Mouse (Mus musculus) embryonic facial prominence, embryonic 12.5 days (tissue): Measurements from ENCODE around the gene Il5ra. TPM values are rescaled to one million over a fixed set of nuclear protein-coding genes. Genes with fewer than 3 reads are reported as not detected.

Experiments used
- ATAC-seq: fragments of 200-750 bp; cut with Nextera tagmentation; 2 replicates; pipeline ENCODE4 v1.8.0; 2017; ENCODE audit not compliant: insufficient number of reproducible peaks, insufficient read depth, low FRiP score, low TSS enrichment
- H3K27ac ChIP-seq: fragments of 300-500 bp; sonication (generic); 2 replicates; pipeline ENCODE4 v1.5.1; 2016; ENCODE audit warnings: mild to moderate bottlenecking
- H3K27me3 ChIP-seq: fragments of 300-500 bp; sonication (generic); 2 replicates; pipeline ENCODE4 v1.6.1; 2016; ENCODE audit warnings: mild to moderate bottlenecking, moderate library complexity
- H3K36me3 ChIP-seq: fragments of 300-500 bp; sonication (generic); 2 replicates; pipeline ENCODE4 v1.6.1; 2016; ENCODE audit warnings: mild to moderate bottlenecking
- H3K4me1 ChIP-seq: fragments of 300-500 bp; sonication (generic); 2 replicates; pipeline ENCODE4 v1.6.1; 2016
- H3K4me2 ChIP-seq: fragments of 300-500 bp; sonication (generic); replicated peaks from 2 replicates; pipeline ENCODE4 v1.6.1; 2016; ENCODE audit warnings: mild to moderate bottlenecking, moderate library complexity
- H3K4me3 ChIP-seq: fragments of 300-500 bp; sonication (generic); 2 replicates; pipeline ENCODE4 v1.5.1; 2016; ENCODE audit warnings: mild to moderate bottlenecking
- H3K9ac ChIP-seq: fragments of 300-500 bp; sonication (generic); 2 replicates; pipeline ENCODE4 v1.6.1; 2016; ENCODE audit warnings: mild to moderate bottlenecking, moderate library complexity
- H3K9me3 ChIP-seq: fragments of 300-500 bp; sonication (generic); 2 replicates; pipeline ENCODE4 v1.6.1; 2016; ENCODE audit warnings: mild to moderate bottlenecking, moderate library complexity
- WGBS: fragments of 180-500 bp; shearing (Covaris S2); methylation state at CpG from one replicate; pipeline ENCODE4 v1.1.7; 2016; 5-methylcytosine and 5-hydroxymethylcytosine counted together
- polyA plus RNA-seq: library from polyadenylated mRNA; unstranded; fragments of >200 nt; fragmentation: Nextera tagmentation; extraction: Ambion mirVana; gene quantifications from 2 replicates; pipeline ENCODE4 v1.2.1, GENCODE M21; 2016

Gene Il5ra
- polyA plus RNA-seq: 0.08 TPM in 1 of 2 replicates, not detected in the other

DNA sequence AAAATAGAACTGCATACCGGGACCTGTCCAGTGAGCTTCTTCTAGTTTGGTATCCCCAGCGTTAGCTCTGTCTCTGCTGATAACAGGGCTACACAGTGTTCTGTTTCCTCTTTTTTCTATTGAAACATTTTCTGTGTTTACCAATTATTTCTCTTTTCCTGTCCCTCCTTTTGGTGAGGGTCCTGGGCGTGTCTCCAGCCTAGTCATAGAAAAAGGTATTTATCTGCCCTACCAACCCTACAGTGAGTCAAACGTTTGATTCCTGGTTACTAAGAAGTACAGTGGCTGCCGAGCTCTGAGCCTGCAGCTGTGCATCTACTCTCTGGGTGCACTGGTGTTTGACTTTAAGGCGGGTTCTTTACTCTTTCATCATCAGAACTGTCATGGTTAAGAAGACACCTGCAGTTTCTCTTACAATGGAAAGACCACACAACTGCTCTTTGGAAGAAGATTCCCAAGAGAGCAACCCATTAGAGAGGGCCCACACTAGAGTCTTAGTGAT lies at the start of gene Il5ra:
TSS of gene Il5ra (minus strand) at position 151 of the 502 bp plus-strand sequence.
- Histone ChIP-seq H3K9me3 (no peaks in the 10 kb centered on the region), H3K4me1 (no peaks in the 10 kb centered on the region), H3K27ac (no peak within 1 kb of the TSS), H3K9ac (no peak within 1 kb of the TSS), H3K36me3 (no peaks in the 10 kb centered on the region), H3K27me3 (no peaks in the 10 kb centered on the region), H3K4me2 (no peak within 1 kb of the TSS), H3K4me3 (no peak within 1 kb of the TSS)
- ATAC-seq: no peak
- 80% methylated on average over 6 of the region's 6 CpGs for WGBS

DNA sequence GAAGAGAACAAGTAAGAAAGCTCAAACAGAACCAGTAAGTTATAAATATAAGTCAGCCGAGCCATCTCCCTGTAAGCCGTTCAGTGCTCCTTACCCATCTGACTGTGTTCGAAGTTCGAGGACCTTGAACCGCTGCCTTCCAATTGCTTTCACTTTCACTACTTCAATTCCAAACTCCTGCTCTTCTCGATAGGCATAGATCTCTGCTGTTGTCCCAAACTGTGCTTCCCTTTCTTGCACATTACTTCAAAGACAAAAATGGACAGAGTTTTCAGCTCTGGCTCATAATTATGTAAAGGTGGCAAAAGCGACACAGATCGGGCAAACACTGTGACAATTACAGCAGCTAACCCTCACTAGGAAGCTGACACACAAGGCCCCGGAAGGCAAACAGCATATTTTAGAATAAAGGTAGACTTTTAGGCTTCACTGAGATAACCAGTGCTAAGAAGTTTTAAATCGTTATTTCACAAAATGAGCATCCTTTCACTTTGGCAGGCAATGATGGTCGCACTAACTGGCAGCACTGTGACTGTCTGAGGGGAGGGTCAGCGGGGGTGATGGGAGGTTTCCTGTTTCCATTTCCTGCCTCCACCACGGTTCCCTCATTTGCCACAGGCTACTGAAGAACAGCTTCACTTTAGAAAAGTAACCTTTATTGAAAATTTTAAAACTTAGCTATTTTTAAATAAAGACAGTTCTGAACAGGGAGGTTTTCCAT lies 45.4 kb upstream of the Il5ra start:
- H3K4me1 ChIP-seq: peaks cover 9% of the 10 kb centered on the region
- H3K27me3 ChIP-seq: no peaks in the 10 kb centered on the region
- no peak overlapping the region for H3K4me3 ChIP-seq
- no peak overlapping the region for H3K9ac ChIP-seq
- 84% methylated on average over 13 of the region's 13 CpGs for WGBS
- H3K4me2 ChIP-seq: no peak overlapping the region
- no peaks in the 10 kb centered on the region for H3K9me3 ChIP-seq
- H3K36me3 ChIP-seq: peaks cover 21% of the 10 kb centered on the region
- H3K27ac ChIP-seq: no peak overlapping the region
- ATAC-seq: no peak

DNA sequence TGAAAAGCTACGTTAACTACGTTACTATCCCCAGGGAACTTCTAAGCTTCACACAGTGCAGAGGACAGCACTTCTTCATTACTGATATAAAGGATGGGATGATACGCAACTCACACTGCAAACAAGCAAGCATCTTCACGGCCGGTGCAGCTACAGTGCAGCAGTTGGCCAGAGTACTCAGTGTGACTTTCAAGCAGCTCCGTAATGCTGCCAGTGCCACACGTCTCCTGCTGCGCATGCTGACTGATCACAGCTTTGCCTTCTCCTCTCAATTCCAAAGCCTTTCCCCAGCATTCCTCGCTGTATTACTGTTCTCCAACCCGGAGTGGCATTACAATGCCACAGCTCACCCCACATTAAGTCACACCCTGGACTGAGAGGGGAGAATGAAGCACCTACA lies 44.8 kb upstream of the Il5ra start:
- ATAC-seq: no peak
- H3K9ac ChIP-seq: no peak overlapping the region
- H3K9me3 ChIP-seq: no peaks in the 10 kb centered on the region
- H3K4me2 ChIP-seq: no peak overlapping the region
- H3K27ac ChIP-seq: no peak overlapping the region
- no peak overlapping the region for H3K4me3 ChIP-seq
- H3K27me3 ChIP-seq: no peaks in the 10 kb centered on the region
- H3K36me3 ChIP-seq: peaks cover 21% of the 10 kb centered on the region
- peaks cover 3% of the 10 kb centered on the region for H3K4me1 ChIP-seq
- WGBS: 95% methylated on average over 10 of the region's 10 CpGs

DNA sequence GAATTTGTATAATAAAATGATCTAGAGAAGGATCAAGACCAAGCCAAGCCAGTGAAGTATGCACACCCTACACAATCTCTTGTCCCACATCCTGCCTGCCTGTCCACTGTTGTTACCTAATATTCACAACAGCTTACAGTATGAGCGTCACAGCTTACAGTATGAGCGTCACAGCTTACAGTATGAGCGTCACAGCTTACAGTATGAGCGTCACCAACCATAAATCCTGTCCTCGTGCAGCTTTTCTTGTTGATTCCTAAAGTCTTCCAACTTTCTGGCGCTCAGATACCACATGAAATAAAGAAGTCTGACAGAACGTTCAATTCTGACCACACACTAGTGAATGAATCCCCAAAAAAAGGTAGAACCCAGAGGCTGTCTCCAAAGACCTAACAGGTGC lies 44.3 kb upstream of the Il5ra start:
- Histone ChIP-seq H3K27me3 (no peaks in the 10 kb centered on the region), H3K9me3 (no peaks in the 10 kb centered on the region), H3K4me3 (no peak overlapping the region), H3K36me3 (peaks cover 21% of the 10 kb centered on the region), H3K9ac (no peak overlapping the region), H3K27ac (no peak overlapping the region), H3K4me1 (no peaks in the 10 kb centered on the region), H3K4me2 (no peak overlapping the region)
- ATAC-seq: no peak
- 92% methylated on average over 7 of the region's 7 CpGs for WGBS

DNA sequence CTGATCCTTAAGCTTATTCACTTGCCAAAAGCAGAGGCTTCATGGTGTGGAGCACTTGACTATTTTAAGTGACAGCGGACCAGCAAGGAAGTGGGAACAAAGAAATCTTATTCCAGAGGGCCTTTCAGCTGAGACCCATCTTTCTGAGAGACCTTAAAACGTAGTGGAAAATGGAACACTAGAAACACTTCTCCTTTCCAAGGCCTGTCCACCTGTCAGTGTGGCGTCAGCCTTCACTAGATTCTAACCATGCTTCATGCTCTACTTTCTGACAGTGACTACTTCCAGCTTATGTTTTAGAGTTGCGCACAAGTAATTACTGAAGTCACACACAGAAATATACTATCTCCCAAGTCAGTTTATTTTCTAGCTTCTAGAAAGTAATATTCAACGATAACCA lies 43.6 kb upstream of the Il5ra start:
- Histone ChIP-seq H3K9me3 (no peaks in the 10 kb centered on the region), H3K27ac (no peak overlapping the region), H3K4me1 (no peaks in the 10 kb centered on the region), H3K4me3 (no peak overlapping the region), H3K4me2 (no peak overlapping the region), H3K36me3 (peaks cover 24% of the 10 kb centered on the region), H3K27me3 (no peaks in the 10 kb centered on the region), H3K9ac (no peak overlapping the region)
- WGBS: 90% methylated on average over 5 of the region's 5 CpGs
- ATAC-seq: no peak

DNA sequence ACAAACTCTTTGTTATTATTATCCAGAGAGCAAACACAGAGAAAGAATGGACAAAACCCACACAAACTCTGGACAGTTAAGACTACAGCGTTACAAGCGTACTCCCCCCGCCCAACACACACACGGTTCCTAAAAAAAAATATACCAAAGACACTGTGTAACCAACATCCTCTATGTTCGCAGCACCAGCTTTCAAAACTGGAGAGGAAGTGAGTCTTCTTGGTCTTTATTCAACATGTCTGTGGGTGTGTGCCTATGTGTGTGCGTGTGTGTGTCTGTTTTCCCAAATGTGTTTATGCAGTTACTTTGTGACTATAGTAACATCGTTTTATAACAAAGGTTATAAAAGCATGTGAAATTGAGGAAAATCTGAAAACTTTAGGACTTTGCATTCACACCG lies 42.6 kb upstream of the Il5ra start:
- 93% methylated on average over 8 of the region's 8 CpGs for WGBS
- Histone ChIP-seq H3K4me1 (no peaks in the 10 kb centered on the region), H3K4me2 (no peak overlapping the region), H3K27ac (no peak overlapping the region), H3K9ac (no peak overlapping the region), H3K4me3 (no peak overlapping the region), H3K27me3 (no peaks in the 10 kb centered on the region), H3K9me3 (no peaks in the 10 kb centered on the region), H3K36me3 (peaks cover 33% of the 10 kb centered on the region)
- ATAC-seq: no peak

DNA sequence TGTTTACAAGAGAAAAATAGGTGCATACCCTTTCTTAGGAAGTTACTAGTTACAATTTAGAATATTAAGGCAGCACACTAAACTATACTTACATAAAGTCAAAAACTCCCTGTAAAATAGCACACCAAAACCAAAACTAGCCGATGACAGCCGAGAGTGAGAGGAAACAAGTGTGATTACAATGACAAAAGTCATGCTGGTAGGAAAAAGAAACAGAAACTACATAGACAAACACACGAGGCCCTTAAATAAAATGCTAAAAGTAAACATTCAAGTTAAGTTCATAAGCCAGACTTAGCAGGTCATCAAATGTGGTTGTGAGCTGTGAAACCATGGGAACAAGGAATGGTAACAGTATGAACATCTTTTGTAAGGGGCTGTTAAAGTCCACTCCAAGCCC lies 38.3 kb upstream of the Il5ra start:
- ATAC-seq: no peak
- Histone ChIP-seq H3K4me3 (no peak overlapping the region), H3K4me2 (no peak overlapping the region), H3K27me3 (no peaks in the 10 kb centered on the region), H3K9me3 (no peaks in the 10 kb centered on the region), H3K9ac (no peak overlapping the region), H3K4me1 (no peaks in the 10 kb centered on the region), H3K27ac (no peak overlapping the region), H3K36me3 (peaks cover 28% of the 10 kb centered on the region)
- 91% methylated on average over 3 of the region's 3 CpGs for WGBS

DNA sequence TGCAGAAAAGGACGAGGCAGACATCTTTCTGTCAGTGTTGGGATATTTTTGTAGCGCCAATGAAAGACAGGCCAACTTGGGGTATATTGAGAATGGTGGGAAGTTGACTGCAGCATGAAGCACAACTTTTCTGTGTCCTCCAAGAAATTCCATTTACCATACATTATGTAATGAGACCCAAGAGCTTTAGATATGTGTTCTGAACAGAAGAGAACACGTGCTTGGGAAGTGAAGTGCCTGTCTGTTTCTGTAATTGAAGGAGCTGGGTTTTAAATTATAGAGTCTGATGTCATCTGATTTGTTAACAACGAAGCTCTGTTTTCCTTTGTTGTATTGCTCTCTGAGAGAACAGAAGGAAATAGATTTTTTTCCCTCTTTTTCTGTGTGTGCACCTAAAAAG lies 21.2 kb upstream of the Il5ra start:
- Histone ChIP-seq H3K4me3 (peak overlapping the region; percentile 79), H3K4me2 (peak overlapping the region; percentile 83), H3K9me3 (no peaks in the 10 kb centered on the region), H3K27me3 (no peaks in the 10 kb centered on the region), H3K27ac (no peak overlapping the region), H3K36me3 (peaks cover 10% of the 10 kb centered on the region; the same call in 1 of the 2 replicates), H3K4me1 (peaks cover 11% of the 10 kb centered on the region), H3K9ac (peak overlapping the region; percentile 57)
- 55% methylated on average over 4 of the region's 4 CpGs for WGBS
- no peak for ATAC-seq

DNA sequence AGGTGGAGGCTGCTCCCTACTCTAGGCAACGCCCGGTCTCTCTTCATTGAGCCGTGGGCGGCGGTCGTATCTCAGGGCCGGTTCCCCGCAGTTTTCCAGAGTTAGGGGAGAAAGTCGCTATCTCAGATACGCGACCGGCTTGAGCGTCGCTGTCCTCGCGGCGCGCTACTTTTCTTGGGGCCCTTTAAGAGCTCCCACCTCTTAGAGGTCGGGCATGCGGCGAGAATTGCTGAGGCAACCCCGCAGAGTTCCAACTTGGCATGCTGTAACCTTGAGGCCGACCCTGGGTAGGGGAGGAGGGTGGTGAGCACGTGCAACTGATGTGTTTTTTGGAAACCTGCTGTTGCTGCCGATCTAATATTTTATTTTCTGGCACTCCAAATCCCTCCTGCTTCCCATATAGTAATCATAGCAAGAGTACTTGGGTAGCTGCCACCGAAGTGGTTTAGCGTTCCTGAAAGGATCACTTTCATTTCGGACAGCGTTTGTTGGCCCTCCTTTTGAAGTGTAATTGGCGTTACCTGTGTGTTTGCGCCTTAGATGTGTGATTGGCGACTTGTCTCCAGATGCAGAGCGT lies 20.5 kb upstream of the Il5ra start:
- ATAC-seq: peak; percentile 74
- no peak overlapping the region for H3K27ac ChIP-seq

DNA sequence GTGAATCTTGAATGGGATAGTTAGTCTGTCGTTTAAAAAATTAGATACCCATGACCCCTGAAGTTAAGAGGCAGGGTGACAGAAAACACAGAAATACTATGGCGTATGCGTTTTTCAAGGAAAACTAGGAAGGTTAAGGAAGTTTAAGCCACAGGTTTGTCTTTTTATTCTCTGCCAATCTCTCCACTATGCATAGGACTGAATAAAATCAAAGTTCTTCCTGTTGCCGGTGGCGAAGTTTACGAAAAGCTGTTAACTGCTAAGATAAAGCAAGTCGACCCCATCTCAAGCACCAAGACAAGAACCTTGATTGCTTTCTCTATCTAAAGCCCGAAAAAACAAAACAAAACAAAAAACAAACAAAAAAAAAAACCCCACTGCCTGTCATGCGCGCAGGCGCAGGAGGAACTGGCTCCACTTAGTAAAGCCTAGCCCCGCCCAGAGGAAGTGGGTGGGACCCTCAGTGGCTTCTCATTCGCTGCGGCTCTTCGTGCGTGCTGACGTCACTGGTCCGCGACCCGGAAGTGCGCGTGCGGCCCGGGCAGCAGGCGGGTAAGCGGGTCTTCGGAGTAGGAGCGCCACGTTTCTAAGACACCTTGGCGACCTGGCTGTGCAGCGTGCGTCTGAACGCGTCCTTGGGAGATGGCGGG lies 19.9 kb upstream of the Il5ra start, which contains the start of gene Trnt1:
TSS of gene Trnt1 (plus strand) at position 481 of the 650 bp plus-strand sequence.
- peak within 1 kb of the TSS; percentile 79 for H3K4me3 ChIP-seq
- no peaks in the 10 kb centered on the region for H3K27me3 ChIP-seq
- peak within 1 kb of the TSS; percentile 83 for H3K4me2 ChIP-seq
- peaks cover 11% of the 10 kb centered on the region for H3K4me1 ChIP-seq
- H3K9ac ChIP-seq: peak within 1 kb of the TSS; percentile 57
- peaks cover 3% of the 10 kb centered on the region; the same call in 1 of the 2 replicates for H3K36me3 ChIP-seq
- ATAC-seq: peak; percentile 98
- WGBS: 10% methylated on average over 35 of the region's 35 CpGs
- H3K9me3 ChIP-seq: no peaks in the 10 kb centered on the region
- H3K27ac ChIP-seq: no peak within 1 kb of the TSS

More for the DNA sequence above, 20.5 kb upstream of the Il5ra start:
- H3K4me3 ChIP-seq: peak overlapping the region; percentile 79
- no peaks in the 10 kb centered on the region for H3K27me3 ChIP-seq
- peaks cover 7% of the 10 kb centered on the region; the same call in 1 of the 2 replicates for H3K36me3 ChIP-seq
- H3K4me2 ChIP-seq: peak overlapping the region; percentile 83
- peak overlapping the region; percentile 57 for H3K9ac ChIP-seq
- no peaks in the 10 kb centered on the region for H3K9me3 ChIP-seq
- peaks cover 11% of the 10 kb centered on the region for H3K4me1 ChIP-seq
- 2% methylated on average over 33 of the region's 33 CpGs for WGBS

DNA sequence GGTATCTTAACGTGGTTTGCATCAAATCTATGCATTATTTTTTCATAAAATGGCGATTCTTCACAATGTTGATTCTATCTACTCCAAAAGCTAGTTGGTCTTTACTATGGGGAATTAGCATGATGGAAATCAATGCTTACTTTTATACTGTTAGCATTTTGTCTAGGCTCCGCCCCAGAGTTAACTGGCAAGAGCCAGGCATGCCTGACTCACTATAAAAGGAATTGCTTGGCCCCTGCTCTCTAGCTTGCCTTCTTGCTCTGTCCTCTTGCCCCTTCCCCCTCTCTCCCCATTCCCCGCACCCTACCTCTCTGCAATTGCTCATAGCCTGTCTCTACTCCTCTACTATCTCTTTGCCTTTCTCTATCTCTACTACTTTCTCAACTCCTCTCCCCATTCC lies 17.9 kb upstream of the Il5ra start:
- Histone ChIP-seq H3K27me3 (no peaks in the 10 kb centered on the region), H3K4me3 (no peak overlapping the region), H3K9me3 (no peaks in the 10 kb centered on the region), H3K36me3 (no peaks in the 10 kb centered on the region), H3K4me1 (peaks cover 11% of the 10 kb centered on the region), H3K4me2 (no peak overlapping the region), H3K27ac (no peak overlapping the region), H3K9ac (no peak overlapping the region)
- no peak for ATAC-seq
- 77% methylated on average over 4 of the region's 4 CpGs for WGBS

DNA sequence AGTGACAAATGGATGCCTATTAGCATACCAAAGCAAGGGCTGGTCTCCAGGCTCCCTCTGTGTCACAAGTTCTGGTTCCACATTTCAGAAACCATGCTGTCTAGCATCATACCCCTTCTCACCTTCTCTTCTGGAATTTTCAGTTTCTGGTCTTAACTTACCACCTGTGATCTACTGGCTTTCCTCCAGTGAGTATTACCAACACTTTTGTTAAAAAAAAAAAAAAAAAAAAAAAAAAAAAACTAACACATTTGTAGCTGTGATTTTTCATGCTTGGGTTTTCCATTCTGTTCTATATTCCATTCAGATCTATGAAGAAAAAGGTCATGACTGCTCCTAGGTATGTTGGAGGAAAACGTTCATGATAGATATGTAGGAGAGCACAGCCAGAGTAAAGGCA lies 17.1 kb upstream of the Il5ra start:
- no peak overlapping the region for H3K27ac ChIP-seq
- ATAC-seq: no peak
- no peaks in the 10 kb centered on the region for H3K36me3 ChIP-seq
- 81% methylated on average over 1 of the region's 1 CpGs for WGBS
- H3K4me2 ChIP-seq: no peak overlapping the region
- no peaks in the 10 kb centered on the region for H3K27me3 ChIP-seq
- no peak overlapping the region for H3K4me3 ChIP-seq
- no peak overlapping the region for H3K9ac ChIP-seq
- H3K9me3 ChIP-seq: no peaks in the 10 kb centered on the region
- H3K4me1 ChIP-seq: peaks cover 11% of the 10 kb centered on the region
